Mouse (Mus musculus) retina, adult 2 months (tissue): ENCODE results near the gene Ar.

Source experiments
- DNase-seq: peaks from one replicate; pipeline ENCODE4 v3.0.0-alpha.2; 2012; ENCODE audit warnings: low read depth, low spot score

The Ar gene

GRCm38 (mm10) chrX:98148531-98149342 is at the start of gene Ar:
Ar (plus strand) TSS chrX:98148769.
- DNase-seq, result no peak

- DNase-seq, result no peak
Measured at GRCm38 (mm10) chrX:98149724-98150392, 1.3 kb downstream of the Ar start.

GRCm38 (mm10) chrX:98150393-98151119 is 2.0 kb downstream of the Ar start:
- no peak for DNase-seq

- DNase-seq, result no peak
Measured at GRCm38 (mm10) chrX:98189759-98190158, 41.2 kb downstream of the Ar start.

- no peak for DNase-seq
Measured at GRCm38 (mm10) chrX:98205766-98206165, 57.2 kb downstream of the Ar start.

- no peak for DNase-seq
Measured at GRCm38 (mm10) chrX:98207166-98207565, 58.6 kb downstream of the Ar start.

GRCm38 (mm10) chrX:98216103-98216502 is 67.5 kb downstream of the Ar start:
- DNase-seq, result no peak

GRCm38 (mm10) chrX:98239011-98239410 is 90.4 kb downstream of the Ar start:
- DNase-seq, result no peak

- DNase-seq, result no peak
Measured at GRCm38 (mm10) chrX:98245108-98245507, 96.5 kb downstream of the Ar start.

GRCm38 (mm10) chrX:98248363-98248762 is 99.8 kb downstream of the Ar start:
- DNase-seq, result no peak

- no peak for DNase-seq
Measured at GRCm38 (mm10) chrX:98259620-98260019, 111.1 kb downstream of the Ar start.

- no peak for DNase-seq
Measured at GRCm38 (mm10) chrX:98265755-98266154, 117.2 kb downstream of the Ar start.

- DNase-seq, result no peak
Measured at GRCm38 (mm10) chrX:98271361-98271760, 122.8 kb downstream of the Ar start.

GRCm38 (mm10) chrX:98291763-98292162 is 143.2 kb downstream of the Ar start:
- DNase-seq, result no peak

GRCm38 (mm10) chrX:98300685-98301084 is 152.1 kb downstream of the Ar start:
- DNase-seq, result no peak

GRCm38 (mm10) chrX:98301924-98302323 is 153.4 kb downstream of the Ar start:
- DNase-seq, result no peak

GRCm38 (mm10) chrX:98315961-98316360 is 167.4 kb downstream of the Ar start:
- no peak for DNase-seq

- DNase-seq, result no peak
Measured at GRCm38 (mm10) chrX:98317483-98317882, 168.9 kb downstream of the Ar start.

GRCm38 (mm10) chrX:98323105-98323504 is 174.5 kb downstream of the Ar start:
- DNase-seq, result no peak

GRCm38 (mm10) chrX:98347481-98347880 is 198.9 kb downstream of the Ar start:
- no peak for DNase-seq

GRCm38 (mm10) chrX:98348036-98348435 is 199.5 kb downstream of the Ar start:
- DNase-seq, result no peak
